20 mouse cellular contexts compared by ENCODE assay signal in genomic region chr9:49958890-49959289, GRCm38 (mm10).
"Had no signal": no experiment of that assay in that cellular context is flagged by ENCODE, and none has a peak within 500 bp of the region (broad histone marks: within the 10 kb centered on the region; RNA-seq: fewer than 3 reads in every experiment).

No protein-coding gene starts in this region.

- DNase-seq: kidney, adult 18-20 months; kidney, adult 9 months; kidney, postnatal 25 days; layer of hippocampus, adult 9-11 months; liver, embryonic 13.5 days; lung, adult 2 months; lung, postnatal 14 days; lung, postnatal 4 days; right cerebral cortex, adult 18-20 months; right cerebral cortex, postnatal 14 days; right cerebral cortex, postnatal 4 days; thymus, adult 2 months; thymus, postnatal 14 days; thymus, postnatal 4 days had no signal

- H3K36me3 ChIP-seq: liver, embryonic 13.5 days; midbrain, embryonic 13.5 days; neural tube, embryonic 12.5 days; neural tube, embryonic 15.5 days had no signal

- H3K27me3 ChIP-seq: liver, embryonic 13.5 days; midbrain, embryonic 13.5 days; neural tube, embryonic 12.5 days; neural tube, embryonic 15.5 days had no signal

- H3K4me2 ChIP-seq: liver, embryonic 13.5 days; midbrain, embryonic 13.5 days; neural tube, embryonic 12.5 days; neural tube, embryonic 15.5 days had no signal

- ATAC-seq: midbrain, embryonic 13.5 days; midbrain, embryonic 16.5 days had no signal

- H3K4me3 ChIP-seq: layer of hippocampus, adult 2 months; liver, embryonic 13.5 days; midbrain, embryonic 13.5 days; neural tube, embryonic 12.5 days; neural tube, embryonic 15.5 days had no signal

- H3K9ac ChIP-seq: liver, embryonic 13.5 days; midbrain, embryonic 13.5 days; neural tube, embryonic 12.5 days; neural tube, embryonic 15.5 days had no signal

- H3K27ac ChIP-seq: layer of hippocampus, adult 2 months; liver, embryonic 13.5 days; midbrain, embryonic 13.5 days; neural tube, embryonic 12.5 days; neural tube, embryonic 15.5 days; stomach, postnatal 0 days had no signal

- H3K4me1 ChIP-seq: liver, embryonic 13.5 days had no signal

- H3K9me3 ChIP-seq: liver, embryonic 13.5 days; midbrain, embryonic 13.5 days; neural tube, embryonic 12.5 days; neural tube, embryonic 15.5 days had no signal
